Mouse (Mus musculus) myocyte (in vitro differentiated cells): Measurements from ENCODE around the gene Smyd3.

Experiments used
- E2F4 ChIP-seq: IDR thresholded peaks from one replicate; pipeline ENCODE4 v1.6.1; 2011; ENCODE audit warnings: mild to moderate bottlenecking, control low read depth, moderate library complexity; ENCODE audit not compliant: insufficient read depth
- MYOG ChIP-seq, 3 experiments: IDR thresholded peaks; one replicate each; pipeline ENCODE4 v1.6.1; 2011; ENCODE audit warnings: control low read depth in 2 of 3, low read depth in 2 of 3, mild to moderate bottlenecking in 2 of 3; ENCODE audit not compliant: insufficient read length in 2 of 3, control insufficient read depth in 1 of 3, insufficient read depth in 1 of 3
- SRF ChIP-seq: IDR thresholded peaks from one replicate; pipeline ENCODE4 v1.6.1; 2011; ENCODE audit warnings: low read depth; ENCODE audit not compliant: control insufficient read depth, insufficient read length

DNA sequence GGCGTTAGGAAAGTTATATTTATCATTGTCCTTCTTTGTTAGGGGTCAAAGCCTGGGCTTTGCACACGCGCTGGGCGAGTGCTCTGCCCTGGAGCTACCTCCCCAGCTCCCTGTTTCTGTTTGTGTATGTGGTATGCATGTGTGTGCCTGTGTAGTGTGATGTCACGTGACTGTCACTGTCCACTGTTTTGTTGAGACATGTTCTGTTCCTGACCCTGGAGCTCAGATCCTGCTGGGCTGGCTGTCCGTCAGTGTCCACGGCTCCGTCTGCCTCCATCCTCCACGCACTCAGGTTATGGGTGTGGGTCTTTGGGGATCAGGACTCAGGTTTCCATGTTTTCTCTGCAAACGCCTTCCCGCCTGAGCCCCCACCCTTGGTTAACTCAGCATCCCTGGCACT, 30.4 kb upstream of the Smyd3 start:
- TF ChIP-seq SRF (no peak), E2F4 (no peak), MYOG (IDR thresholded peaks at IDR 0.05; ENCODE audit: control insufficient read depth in 1 of 3, insufficient read depth in 1 of 3, insufficient read length in 2 of 3, low read depth in 2 of 3) (no peak)
